Mouse (Mus musculus): ENCODE measurements at regions not wholly inside any gene's neighbourhood (a gene's known extent, or its start where the extent isn't known, plus 50 kb on each side); places are given as distances from the start of the nearest gene placed in this dataset.

DNA sequence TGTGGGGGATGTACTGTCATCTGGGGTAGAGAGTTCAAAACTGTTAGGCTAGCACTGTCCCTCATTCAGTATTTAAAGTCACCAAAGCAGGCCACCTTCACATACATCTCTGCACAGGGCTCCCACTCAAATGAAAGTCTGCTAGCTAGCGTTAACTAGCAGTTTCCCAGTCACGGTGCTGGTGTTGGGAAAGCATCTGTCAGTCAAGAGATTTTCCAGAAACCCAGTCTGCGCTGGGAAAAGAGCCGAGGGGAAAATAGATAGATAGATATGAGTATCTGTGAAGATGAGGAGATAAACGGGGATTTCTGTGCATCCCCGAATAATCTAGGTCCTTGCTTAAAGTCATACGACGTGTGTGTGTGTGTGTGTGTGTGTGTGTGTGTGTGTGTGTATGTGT is 110.6 kb downstream of the Gadd45g start:
- TF ChIP-seq CTCF (IDR thresholded peaks at IDR 0.05; ENCODE audit: borderline replicate concordance, insufficient read depth, low read depth, low read length): no peak
- no peak for TF ChIP-seq POLR2A (IDR thresholded peaks at IDR 0.05; ENCODE audit: borderline replicate concordance, insufficient read depth, low read length)
